Mouse (Mus musculus) ES-E14 (cell line): ENCODE results near the gene Fgd2. TPM values are rescaled to one million over a fixed set of nuclear protein-coding genes. Genes with fewer than 3 reads are reported as not detected.

Source experiments
- DNase-seq: peaks from one replicate; pipeline ENCODE4 v3.0.0-alpha.2; 2013; ENCODE audit warnings: low read depth, low spot score
- H3K27ac ChIP-seq: 2 replicates; pipeline ENCODE4 v1.5.1; 2012; ENCODE audit warnings: low read depth, mild to moderate bottlenecking, low read length, moderate library complexity, mixed read lengths; ENCODE audit not compliant: poor library complexity, insufficient read depth, severe bottlenecking
- H3K36me3 ChIP-seq: 2 replicates; pipeline ENCODE4 v1.6.1; 2012; ENCODE audit warnings: mild to moderate bottlenecking, low read length, moderate library complexity, mixed read lengths; ENCODE audit not compliant: control insufficient read depth, poor library complexity, insufficient read depth, severe bottlenecking
- H3K4me1 ChIP-seq, 2 experiments: fragments of 150-350 bp in 1 of 2; sonication (generic) in 1 of 2; 2 replicates each; pipeline ENCODE4 v1.6.1; 2012; ENCODE audit warnings: low read length in 2 of 2, mild to moderate bottlenecking in 1 of 2, mixed read lengths in 1 of 2; ENCODE audit not compliant: control insufficient read depth in 2 of 2, insufficient read depth in 2 of 2, poor library complexity in 1 of 2
- H3K4me3 ChIP-seq, 2 experiments: fragments of 150-350 bp in 1 of 2; sonication (generic) in 1 of 2; 2 replicates each; pipeline ENCODE4 v1.5.1; 2012; ENCODE audit warnings: low read length in 2 of 2, low read depth in 1 of 2, mild to moderate bottlenecking in 1 of 2, mixed read lengths in 1 of 2; ENCODE audit not compliant: insufficient read depth in 1 of 2, poor library complexity in 1 of 2, severe bottlenecking in 1 of 2
- H3K9ac ChIP-seq: 2 replicates; pipeline ENCODE4 v1.6.1; 2012; ENCODE audit warnings: low read depth, mild to moderate bottlenecking, low read length, mixed read lengths; ENCODE audit not compliant: poor library complexity, insufficient read depth, severe bottlenecking
- H3K9me3 ChIP-seq: fragments of 150-350 bp; sonication (generic); 2 replicates; pipeline ENCODE4 v1.6.1; 2012; ENCODE audit warnings: low read depth, mild to moderate bottlenecking, low read length; ENCODE audit not compliant: control insufficient read depth, insufficient read depth
- CHD2 ChIP-seq: IDR thresholded peaks from 2 replicates; pipeline ENCODE4 v1.6.1; 2014; ENCODE audit warnings: mild to moderate bottlenecking, low read depth, low read length, inconsistent platforms
- HCFC1 ChIP-seq: IDR thresholded peaks from 2 replicates; pipeline ENCODE4 v1.6.1; 2012; ENCODE audit warnings: low read length, inconsistent platforms, borderline replicate concordance; ENCODE audit not compliant: insufficient read depth
- MAFK ChIP-seq: IDR thresholded peaks from 2 replicates; pipeline ENCODE4 v1.6.1; 2014; ENCODE audit warnings: mild to moderate bottlenecking, low read depth, low read length, inconsistent platforms; ENCODE audit not compliant: insufficient read depth
- ZC3H11A ChIP-seq: IDR thresholded peaks from 2 replicates; pipeline ENCODE4 v1.6.1; 2012; ENCODE audit warnings: low read depth, mild to moderate bottlenecking, inconsistent platforms, low read length, borderline replicate concordance
- ZNF384 ChIP-seq: IDR thresholded peaks from 2 replicates; pipeline ENCODE4 v1.6.1; 2012; ENCODE audit warnings: low read depth, low read length, inconsistent platforms
- in situ Hi-C, 2 experiments: fragments of 600-800 bp; cut with MboI; formaldehyde crosslinking; loops; one replicate each; pipeline ENCODE4 v1.15.1; 2025; ENCODE audit warnings: low sequenced_read_pairs in 2 of 2, inconsistent platforms in 1 of 2; ENCODE audit not compliant: unreplicated experiment in 2 of 2
- total RNA-seq: library from RNA; depleted of rRNA; stranded (reverse); fragments of 300-350 nt; gene quantifications from 2 replicates; pipeline ENCODE4 v1.2.3, GENCODE M21; 2012

Gene Fgd2
- total RNA-seq, 1 experiment: 1.9 TPM

GRCm38 (mm10) chr17:29395381-29395780 is 34.7 kb downstream of the Fgd2 start:
- peaks cover 6 to 30% of the 10 kb centered on the region in 2 experiments for H3K4me1 ChIP-seq
- no peak overlapping the region for H3K4me3 ChIP-seq
- no peak for TF ChIP-seq ZC3H11A
- no peak for DNase-seq
- in situ Hi-C loops: no loop called here
- no peaks in the 10 kb centered on the region for H3K36me3 ChIP-seq
- H3K9ac ChIP-seq: no peak overlapping the region
- no peaks in the 10 kb centered on the region for H3K9me3 ChIP-seq
- no peak overlapping the region for H3K27ac ChIP-seq

- H3K36me3 ChIP-seq: no peaks in the 10 kb centered on the region
- no peak overlapping the region for H3K9ac ChIP-seq
- H3K4me1 ChIP-seq: peaks cover 6 to 28% of the 10 kb centered on the region in 2 experiments
- DNase-seq: no peak
- no peak overlapping the region for H3K4me3 ChIP-seq
- H3K9me3 ChIP-seq: no peaks in the 10 kb centered on the region
- H3K27ac ChIP-seq: no peak overlapping the region
- no peak for TF ChIP-seq HCFC1
- in situ Hi-C loops: no loop called here
Measured at GRCm38 (mm10) chr17:29396056-29396799, 35.5 kb downstream of the Fgd2 start.

- Histone ChIP-seq H3K4me3 (no peak overlapping the region), H3K27ac (no peak overlapping the region), H3K36me3 (no peaks in the 10 kb centered on the region), H3K9me3 (no peaks in the 10 kb centered on the region), H3K9ac (no peak overlapping the region), H3K4me1 (peaks cover 6 to 28% of the 10 kb centered on the region in 2 experiments)
- peak; percentile 96 for TF ChIP-seq ZC3H11A
- no peak for TF ChIP-seq MAFK
- peak; percentile 11; the same call in 1 of the 2 replicates for TF ChIP-seq ZNF384
- DNase-seq: no peak
- in situ Hi-C loops: no loop called here
Measured at GRCm38 (mm10) chr17:29396821-29397242, 36.1 kb downstream of the Fgd2 start.

- no peak for DNase-seq
- Histone ChIP-seq H3K27ac (peak overlapping the region; percentile 50), H3K9me3 (no peaks in the 10 kb centered on the region), H3K9ac (peak overlapping the region; percentile 65), H3K4me3 (peak overlapping the region; percentile 27 to 37), H3K36me3 (no peaks in the 10 kb centered on the region), H3K4me1 (peaks cover 6 to 26% of the 10 kb centered on the region in 2 experiments)
- in situ Hi-C loops: no loop called here
- TF ChIP-seq HCFC1 (no peak), CHD2 (no peak), ZNF384 (no peak), MAFK (no peak), ZC3H11A (no peak)
Measured at GRCm38 (mm10) chr17:29397480-29398433, 37.0 kb downstream of the Fgd2 start.
